In the genomic region with DNA sequence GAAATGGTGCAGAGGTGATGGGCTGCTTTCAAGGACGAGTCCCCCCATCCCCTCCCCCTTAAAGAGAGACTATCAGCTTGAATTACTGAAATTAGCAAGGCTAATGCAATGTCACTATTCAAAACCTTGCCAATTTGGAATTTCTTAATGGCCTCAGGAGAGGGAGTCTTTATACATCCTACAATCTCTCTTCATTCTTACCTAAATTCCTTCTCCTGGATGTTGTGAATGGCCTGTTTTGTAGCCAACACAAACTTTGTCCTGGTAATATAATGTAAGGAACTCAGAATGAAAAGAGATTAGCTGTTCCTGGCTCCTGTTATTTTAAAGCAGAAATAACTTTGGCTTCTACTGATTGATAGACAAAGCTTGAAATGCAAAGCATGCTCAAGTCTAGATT, we compare ENCODE assay signal across 16 mouse cellular contexts.
"Had no signal": no experiment of that assay in that cellular context is flagged by ENCODE, and none has a peak within 500 bp of the region (broad histone marks: within the 10 kb centered on the region; RNA-seq: fewer than 3 reads in every experiment).

No protein-coding gene starts in this region.

- ATAC-seq: lung, postnatal 0 days; midbrain, embryonic 16.5 days had no signal

- H3K4me2 ChIP-seq: liver, embryonic 11.5 days; liver, embryonic 15.5 days; midbrain, embryonic 11.5 days; stomach, embryonic 15.5 days had no signal

- H3K4me3 ChIP-seq: layer of hippocampus, adult 2 months; left cerebral cortex, adult 2 months; limb, embryonic 10.5 days; liver, embryonic 15.5 days; stomach, embryonic 15.5 days had no signal

- H3K36me3 ChIP-seq: liver, embryonic 15.5 days; stomach, embryonic 15.5 days had no signal

- H3K4me1 ChIP-seq: limb, embryonic 10.5 days; liver, embryonic 15.5 days; stomach, embryonic 15.5 days had no signal

- DNase-seq: kidney, postnatal 36 days; lung, adult 2 months; lung, postnatal 36 days; right cerebral cortex, postnatal 14 days; thymus, adult 2 months; thymus, postnatal 25 days had no signal

- H3K9ac ChIP-seq: liver, embryonic 15.5 days; stomach, embryonic 15.5 days had no signal

- H3K9me3 ChIP-seq: limb, embryonic 10.5 days; liver, embryonic 15.5 days; stomach, embryonic 15.5 days had no signal

- H3K27ac ChIP-seq: kidney, postnatal 0 days; layer of hippocampus, adult 2 months; left cerebral cortex, adult 2 months; limb, embryonic 10.5 days; liver, embryonic 15.5 days; stomach, embryonic 15.5 days had no signal

- H3K27me3 ChIP-seq: liver, embryonic 15.5 days; stomach, embryonic 15.5 days had no signal
